Mouse (Mus musculus): ENCODE results near the gene Lmod2. TPM values are rescaled to one million over a fixed set of nuclear protein-coding genes. Genes with fewer than 3 reads are reported as not detected.
A peak's percentile ranks its signal among the peaks of the same experiment; 100 is the strongest.

Lmod2 gene
- polyA plus RNA-seq, 1 experiment = 33.6 TPM

DNA sequence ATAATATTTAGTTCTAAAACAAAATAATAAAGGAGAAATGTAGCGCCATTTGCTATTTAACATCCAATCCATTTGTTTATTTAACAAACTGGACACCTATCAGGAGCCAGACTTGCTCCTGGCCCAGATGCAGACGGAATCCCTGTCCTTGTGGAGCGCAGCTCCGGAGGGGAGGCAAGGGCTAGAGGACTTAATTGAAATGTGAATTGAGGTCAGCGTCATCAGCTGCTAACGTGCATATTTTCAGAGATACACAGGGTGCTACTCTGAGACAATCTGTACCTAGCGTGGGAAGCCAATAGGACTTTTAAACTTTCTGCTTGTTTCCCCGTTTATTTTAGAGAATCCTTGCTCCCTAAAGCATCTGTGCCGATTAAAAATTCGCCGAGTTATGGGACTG lies 27.3 kb upstream of the Lmod2 start:
- Histone ChIP-seq H3K4me2 (ENCODE audit: low read depth) (no peak overlapping the region), H3ac (ENCODE audit: control insufficient read depth, insufficient read length) (no peak overlapping the region), H3K4me3 (no peak overlapping the region), H3K36me3 (ENCODE audit: control insufficient read depth, insufficient read depth) (no peaks in the 10 kb centered on the region), H3K27me3 (ENCODE audit: control insufficient read depth, insufficient read depth, insufficient read length) (no peaks in the 10 kb centered on the region), H3K79me2 (ENCODE audit: control insufficient read depth, insufficient read depth) (no peaks in the 10 kb centered on the region)
- no peak for TF ChIP-seq MAX (IDR thresholded peaks at IDR 0.05; ENCODE audit: low read depth)
- TF ChIP-seq CEBPB (IDR thresholded peaks at IDR 0.05; ENCODE audit: insufficient read depth, poor library complexity, severe bottlenecking) = no peak
- no peak for TF ChIP-seq USF1 (IDR thresholded peaks at IDR 0.05; ENCODE audit: low read depth)
- TF ChIP-seq MYOD1 (IDR thresholded peaks at IDR 0.05; ENCODE audit: control insufficient read depth in 1 of 3, insufficient read length in 2 of 3, low read depth in 2 of 3) = no peak

DNA sequence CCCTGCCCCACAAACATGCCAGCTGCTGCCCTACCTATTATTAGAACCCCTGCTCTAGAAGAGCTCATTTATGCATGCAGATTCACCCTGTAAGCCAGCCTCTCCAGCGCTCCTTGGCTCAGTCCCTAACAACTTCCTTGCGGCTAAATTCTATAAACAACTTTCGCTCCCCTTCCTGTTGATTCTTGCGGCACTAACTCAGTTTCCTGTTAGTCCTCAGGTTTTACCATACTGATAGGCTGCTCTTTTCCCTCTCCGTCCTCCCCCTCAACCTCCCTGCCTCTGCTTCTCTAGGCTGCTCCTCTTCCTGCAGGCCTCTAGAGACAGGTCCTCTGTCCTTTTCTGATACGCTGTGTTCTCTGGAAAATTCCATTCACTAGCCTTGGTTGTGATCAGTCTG lies 26.4 kb upstream of the Lmod2 start:
- TF ChIP-seq POLR2AphosphoS2 (IDR thresholded peaks at IDR 0.05; ENCODE audit: insufficient read length, low read depth) (no peak), POLR2A (IDR thresholded peaks at IDR 0.05; ENCODE audit: insufficient read length, low read depth) (no peak), REST (IDR thresholded peaks at IDR 0.05; ENCODE audit: insufficient read depth, insufficient read length) (no peak), TCF12 (IDR thresholded peaks at IDR 0.05; ENCODE audit: insufficient read depth, poor library complexity, severe bottlenecking) (no peak), MAX (IDR thresholded peaks at IDR 0.05; ENCODE audit: low read depth) (no peak), MYOD1 (IDR thresholded peaks at IDR 0.05; ENCODE audit: control insufficient read depth in 1 of 3, insufficient read length in 2 of 3, low read depth in 2 of 3) (no peak)
- Histone ChIP-seq H3K27me3 (ENCODE audit: control insufficient read depth, insufficient read depth, insufficient read length) (no peaks in the 10 kb centered on the region), H3K4me3 (no peak overlapping the region), H3K36me3 (ENCODE audit: control insufficient read depth, insufficient read depth) (no peaks in the 10 kb centered on the region), H3ac (ENCODE audit: control insufficient read depth, insufficient read length) (no peak overlapping the region), H3K79me2 (ENCODE audit: control insufficient read depth, insufficient read depth) (no peaks in the 10 kb centered on the region), H3K4me2 (ENCODE audit: low read depth) (no peak overlapping the region)

- Histone ChIP-seq H3K79me2 (ENCODE audit: control insufficient read depth, insufficient read depth) (no peaks in the 10 kb centered on the region), H3K4me3 (no peak overlapping the region), H3K4me2 (ENCODE audit: low read depth) (no peak overlapping the region), H3K36me3 (ENCODE audit: control insufficient read depth, insufficient read depth) (no peaks in the 10 kb centered on the region), H3ac (ENCODE audit: control insufficient read depth, insufficient read length) (no peak overlapping the region), H3K27me3 (ENCODE audit: control insufficient read depth, insufficient read depth, insufficient read length) (no peaks in the 10 kb centered on the region)
- no peak for TF ChIP-seq SRF (IDR thresholded peaks at IDR 0.05; ENCODE audit: control insufficient read depth, insufficient read length, low read depth)
- no peak for TF ChIP-seq POLR2AphosphoS2 (IDR thresholded peaks at IDR 0.05; ENCODE audit: insufficient read length, low read depth)
- TF ChIP-seq POLR2A (IDR thresholded peaks at IDR 0.05; ENCODE audit: insufficient read length, low read depth) = no peak
- TF ChIP-seq TCF12 (IDR thresholded peaks at IDR 0.05; ENCODE audit: insufficient read depth, poor library complexity, severe bottlenecking) = no peak
- no peak for TF ChIP-seq REST (IDR thresholded peaks at IDR 0.05; ENCODE audit: insufficient read depth, insufficient read length)
- TF ChIP-seq MYOG (IDR thresholded peaks at IDR 0.05; ENCODE audit: control insufficient read depth in 1 of 3, insufficient read depth in 1 of 3, insufficient read length in 2 of 3, low read depth in 2 of 3) = no peak
- TF ChIP-seq MAX (IDR thresholded peaks at IDR 0.05; ENCODE audit: low read depth) = no peak
- no peak for TF ChIP-seq E2F4 (IDR thresholded peaks at IDR 0.05; ENCODE audit: insufficient read depth)
- TF ChIP-seq TCF3 (IDR thresholded peaks at IDR 0.05; ENCODE audit: insufficient read length, low read depth) = no peak
- no peak for TF ChIP-seq MYOD1 (IDR thresholded peaks at IDR 0.05; ENCODE audit: control insufficient read depth in 1 of 3, insufficient read length in 2 of 3, low read depth in 2 of 3)
- TF ChIP-seq USF1 (IDR thresholded peaks at IDR 0.05; ENCODE audit: low read depth) = no peak
- TF ChIP-seq CEBPB (IDR thresholded peaks at IDR 0.05; ENCODE audit: insufficient read depth, poor library complexity, severe bottlenecking) = no peak
Observed at GRCm38 (mm10) chr6:24572431-24572830, 25.1 kb upstream of the Lmod2 start.

- H3K79me2 ChIP-seq (ENCODE audit: control insufficient read depth, insufficient read depth) = no peaks in the 10 kb centered on the region
- no peak overlapping the region for H3ac ChIP-seq (ENCODE audit: control insufficient read depth, insufficient read length)
- H3K36me3 ChIP-seq (ENCODE audit: control insufficient read depth, insufficient read depth) = no peaks in the 10 kb centered on the region
- no peaks in the 10 kb centered on the region for H3K27me3 ChIP-seq (ENCODE audit: control insufficient read depth, insufficient read depth, insufficient read length)
- no peak overlapping the region for H3K4me2 ChIP-seq (ENCODE audit: low read depth)
- TF ChIP-seq MYOG (IDR thresholded peaks at IDR 0.05; ENCODE audit: control insufficient read depth in 1 of 3, insufficient read depth in 1 of 3, insufficient read length in 2 of 3, low read depth in 2 of 3) (peak in 1 of 3 experiments; percentile 16), MYOD1 (IDR thresholded peaks at IDR 0.05; ENCODE audit: control insufficient read depth in 1 of 3, insufficient read length in 2 of 3, low read depth in 2 of 3) (no peak)
- H3K4me3 ChIP-seq = no peak overlapping the region
Observed at GRCm38 (mm10) chr6:24573319-24573718, 24.2 kb upstream of the Lmod2 start.

- no peak overlapping the region for H3ac ChIP-seq (ENCODE audit: control insufficient read depth, insufficient read length)
- TF ChIP-seq MAX (IDR thresholded peaks at IDR 0.05; ENCODE audit: low read depth) = no peak
Observed at GRCm38 (mm10) chr6:24583456-24583855, 14.1 kb upstream of the Lmod2 start.

More at GRCm38 (mm10) chr6:24583456-24583855, 14.1 kb upstream of the Lmod2 start:
- Histone ChIP-seq H3K27me3 (ENCODE audit: control insufficient read depth, insufficient read depth, insufficient read length) (no peaks in the 10 kb centered on the region), H3K4me3 (no peak overlapping the region), H3K36me3 (ENCODE audit: control insufficient read depth, insufficient read depth) (no peaks in the 10 kb centered on the region), H3K4me2 (ENCODE audit: low read depth) (no peak overlapping the region), H3K79me2 (ENCODE audit: control insufficient read depth, insufficient read depth) (no peaks in the 10 kb centered on the region)
